Mouse (Mus musculus): ENCODE results near the gene Xpc.

GRCm38 (mm10) chr6:91534268-91534667, 18.6 kb upstream of the Xpc start:
- no peak for TF ChIP-seq POLR2A (IDR thresholded peaks at IDR 0.05; ENCODE audit: insufficient read length, low read depth)
- no peak for TF ChIP-seq E2F4 (IDR thresholded peaks at IDR 0.05; ENCODE audit: insufficient read depth)
- no peak for TF ChIP-seq USF1 (IDR thresholded peaks at IDR 0.05; ENCODE audit: low read depth)
- TF ChIP-seq TCF3 (IDR thresholded peaks at IDR 0.05; ENCODE audit: insufficient read length, low read depth): no peak
- no peak for TF ChIP-seq CEBPB (IDR thresholded peaks at IDR 0.05; ENCODE audit: insufficient read depth, poor library complexity, severe bottlenecking)
- TF ChIP-seq MYOG (IDR thresholded peaks at IDR 0.05; ENCODE audit: control insufficient read depth in 1 of 3, insufficient read depth in 1 of 3, insufficient read length in 2 of 3, low read depth in 2 of 3): no peak
- no peak for TF ChIP-seq TCF12 (IDR thresholded peaks at IDR 0.05; ENCODE audit: insufficient read depth, poor library complexity, severe bottlenecking)
- no peak for TF ChIP-seq MAX (IDR thresholded peaks at IDR 0.05; ENCODE audit: low read depth)
- TF ChIP-seq POLR2AphosphoS2 (IDR thresholded peaks at IDR 0.05; ENCODE audit: insufficient read length, low read depth): no peak
- TF ChIP-seq MYOD1 (IDR thresholded peaks at IDR 0.05; ENCODE audit: control insufficient read depth in 1 of 3, insufficient read length in 2 of 3, low read depth in 2 of 3): no peak
